Mouse (Mus musculus) CH12.LX (cell line): Measurements from ENCODE around the gene Hoxc8. TPM values are rescaled to one million over a fixed set of nuclear protein-coding genes. Genes with fewer than 3 reads are reported as not detected.

Experiments
- DNase-seq: peaks from one replicate; pipeline ENCODE4 v3.0.0-alpha.2; 2013; ENCODE audit errors: extremely low read depth
- H3K27ac ChIP-seq: 2 replicates; pipeline ENCODE4 v1.5.1; 2012; ENCODE audit warnings: low read depth, mild to moderate bottlenecking, control low read depth, moderate library complexity; ENCODE audit not compliant: insufficient read depth
- H3K27me3 ChIP-seq: replicated peaks from 2 replicates; pipeline ENCODE3; 2012; ENCODE audit warnings: inconsistent platforms
- H3K36me3 ChIP-seq, 2 experiments: replicated peaks in 1 of 2; 2 replicates each; pipeline versions ENCODE3 to v1.6.1; 2012; ENCODE audit warnings: inconsistent platforms in 1 of 2, low read length in 1 of 2, mild to moderate bottlenecking in 1 of 2, mixed read lengths in 1 of 2, moderate library complexity in 1 of 2; ENCODE audit not compliant: control insufficient read depth in 1 of 2, insufficient read depth in 1 of 2
- H3K4me1 ChIP-seq, 2 experiments: 2 replicates each; pipeline ENCODE4 v1.6.1; 2012; ENCODE audit warnings: inconsistent platforms in 1 of 2, moderate library complexity in 1 of 2; ENCODE audit not compliant: insufficient read depth in 2 of 2, control insufficient read depth in 1 of 2
- H3K4me2 ChIP-seq: 2 replicates; pipeline ENCODE4 v1.6.1; 2012; ENCODE audit warnings: low read depth, mild to moderate bottlenecking, control low read depth; ENCODE audit not compliant: poor library complexity, insufficient read depth, severe bottlenecking
- H3K4me3 ChIP-seq, 3 experiments: fragments of 150-350 bp in 1 of 3; sonication (generic) in 1 of 3; replicated peaks in 1 of 3; 2 replicates each; pipeline versions ENCODE3 to v1.5.1; 2011 to 2012; ENCODE audit warnings: low read depth in 2 of 3, low read length in 2 of 3, mild to moderate bottlenecking in 2 of 3, moderate library complexity in 2 of 3, control low read depth in 1 of 3, improper control_type of control experiment in 1 of 3, inconsistent platforms in 1 of 3, mixed read lengths in 1 of 3; ENCODE audit not compliant: poor library complexity in 1 of 3
- H3K79me2 ChIP-seq: replicated peaks from 2 replicates; pipeline ENCODE4 v1.6.1; 2012; ENCODE audit warnings: mild to moderate bottlenecking, moderate library complexity; ENCODE audit not compliant: control insufficient read depth, poor library complexity, insufficient read depth, severe bottlenecking; ENCODE audit errors: extremely low read depth
- H3K9ac ChIP-seq: 2 replicates; pipeline ENCODE4 v1.6.1; 2012; ENCODE audit warnings: low read depth, mild to moderate bottlenecking, control low read depth, moderate library complexity; ENCODE audit not compliant: insufficient read depth
- H3K9me3 ChIP-seq: replicated peaks from 2 replicates; pipeline ENCODE3; 2012; ENCODE audit warnings: low read length, inconsistent platforms, mixed read lengths
- CHD1 ChIP-seq: IDR thresholded peaks from 2 replicates; pipeline ENCODE4 v1.6.1; 2012; ENCODE audit warnings: low read depth, low read length, improper control_type of control experiment, inconsistent platforms
- CHD2 ChIP-seq: IDR thresholded peaks from 2 replicates; pipeline ENCODE4 v1.6.1; 2011; ENCODE audit warnings: low read length, improper control_type of control experiment
- CTCF ChIP-seq, 2 experiments: IDR thresholded peaks in 1 of 2; conservative IDR thresholded peaks in 1 of 2; 2 replicates each; pipeline ENCODE4 v1.5.1; 2011 to 2012; ENCODE audit warnings: low read depth in 2 of 2, low read length in 2 of 2, improper control_type of control experiment in 1 of 2, inconsistent platforms in 1 of 2, mild to moderate bottlenecking in 1 of 2, moderate library complexity in 1 of 2
- ELF1 ChIP-seq: IDR thresholded peaks from 2 replicates; pipeline ENCODE4 v1.6.1; 2014; ENCODE audit warnings: low read depth, mild to moderate bottlenecking, inconsistent platforms, low read length, improper control_type of control experiment
- EP300 ChIP-seq: IDR thresholded peaks from 2 replicates; pipeline ENCODE4 v1.6.1; 2011; ENCODE audit warnings: low read length, improper control_type of control experiment
- ETS1 ChIP-seq: conservative IDR thresholded peaks from 2 replicates; pipeline ENCODE4 v1.6.1; 2012; ENCODE audit warnings: low read depth, mild to moderate bottlenecking, inconsistent platforms, low read length, improper control_type of control experiment, moderate library complexity
- GABPA ChIP-seq: IDR thresholded peaks from 2 replicates; pipeline ENCODE4 v1.6.1; 2012; ENCODE audit warnings: low read depth, low read length, improper control_type of control experiment, inconsistent platforms; ENCODE audit not compliant: insufficient replicate concordance
- HCFC1 ChIP-seq: IDR thresholded peaks from 2 replicates; pipeline ENCODE4 v1.6.1; 2012; ENCODE audit warnings: low read depth, mild to moderate bottlenecking, inconsistent platforms, low read length, improper control_type of control experiment
- JUN ChIP-seq: IDR thresholded peaks from 2 replicates; pipeline ENCODE4 v1.6.1; 2011; ENCODE audit warnings: low read depth, mild to moderate bottlenecking, low read length, improper control_type of control experiment, moderate library complexity; ENCODE audit not compliant: insufficient read depth
- JUND ChIP-seq: conservative IDR thresholded peaks from 2 replicates; pipeline ENCODE4 v1.6.1; 2011; ENCODE audit warnings: low read depth, low read length, improper control_type of control experiment
- KAT2A ChIP-seq: IDR thresholded peaks from 2 replicates; pipeline ENCODE4 v1.6.1; 2012; ENCODE audit warnings: low read length, improper control_type of control experiment, inconsistent platforms; ENCODE audit not compliant: insufficient replicate concordance
- MAFK ChIP-seq: IDR thresholded peaks from 2 replicates; pipeline ENCODE4 v1.6.1; 2011; ENCODE audit warnings: low read length, improper control_type of control experiment; ENCODE audit not compliant: insufficient replicate concordance
- MAX ChIP-seq: IDR thresholded peaks from 2 replicates; pipeline ENCODE4 v1.6.1; 2011; ENCODE audit warnings: low read length, improper control_type of control experiment
- MEF2A ChIP-seq: IDR thresholded peaks from 2 replicates; pipeline ENCODE4 v1.6.1; 2014; ENCODE audit warnings: low read depth, mild to moderate bottlenecking, inconsistent platforms, low read length, improper control_type of control experiment, borderline replicate concordance
- MXI1 ChIP-seq: IDR thresholded peaks from 2 replicates; pipeline ENCODE4 v1.6.1; 2011; ENCODE audit warnings: mild to moderate bottlenecking, low read depth, low read length, improper control_type of control experiment
- MYC ChIP-seq: IDR thresholded peaks from 2 replicates; pipeline ENCODE4 v1.6.1; 2011; ENCODE audit warnings: low read depth, mild to moderate bottlenecking, improper control_type of control experiment, low read length
- NELFE ChIP-seq: IDR thresholded peaks from 2 replicates; pipeline ENCODE4 v1.6.1; 2011; ENCODE audit warnings: low read depth, low read length, improper control_type of control experiment
- PAX5 ChIP-seq: IDR thresholded peaks from 2 replicates; pipeline ENCODE4 v1.6.1; 2012; ENCODE audit warnings: low read length, inconsistent platforms, mixed read lengths
- RAD21 ChIP-seq: IDR thresholded peaks from 2 replicates; pipeline ENCODE4 v1.6.1; 2011; ENCODE audit warnings: low read depth, mild to moderate bottlenecking, low read length, improper control_type of control experiment, moderate library complexity
- RCOR1 ChIP-seq: conservative IDR thresholded peaks from 2 replicates; pipeline ENCODE4 v1.6.1; 2012; ENCODE audit warnings: low read depth, mild to moderate bottlenecking, inconsistent platforms, low read length, improper control_type of control experiment
- SMC3 ChIP-seq: IDR thresholded peaks from 2 replicates; pipeline ENCODE4 v1.6.1; 2011; ENCODE audit warnings: low read depth, low read length, improper control_type of control experiment
- TBP ChIP-seq: conservative IDR thresholded peaks from 2 replicates; pipeline ENCODE4 v1.6.1; 2011; ENCODE audit warnings: low read depth, low read length, improper control_type of control experiment
- TCF12 ChIP-seq: IDR thresholded peaks from 2 replicates; pipeline ENCODE4 v1.6.1; 2014; ENCODE audit warnings: low read depth, mild to moderate bottlenecking, inconsistent platforms, low read length, improper control_type of control experiment
- UBTF ChIP-seq: IDR thresholded peaks from 2 replicates; pipeline ENCODE4 v1.6.1; 2012; ENCODE audit warnings: low read depth, mild to moderate bottlenecking, inconsistent platforms, low read length, improper control_type of control experiment, moderate library complexity
- USF1 ChIP-seq: IDR thresholded peaks from 2 replicates; pipeline ENCODE4 v1.6.1; 2014; ENCODE audit warnings: low read depth, mild to moderate bottlenecking, inconsistent platforms, low read length, improper control_type of control experiment
- USF2 ChIP-seq: conservative IDR thresholded peaks from 2 replicates; pipeline ENCODE4 v1.6.1; 2011; ENCODE audit warnings: low read depth, low read length, improper control_type of control experiment
- ZKSCAN1 ChIP-seq: IDR thresholded peaks from 2 replicates; pipeline ENCODE4 v1.6.1; 2012; ENCODE audit warnings: low read depth, inconsistent platforms, low read length, improper control_type of control experiment, borderline replicate concordance
- ZNF384 ChIP-seq: IDR thresholded peaks from 2 replicates; pipeline ENCODE4 v1.6.1; 2012; ENCODE audit warnings: low read depth, low read length, improper control_type of control experiment, inconsistent platforms
- dilution Hi-C: fragments of 300-500 bp; cut with MboI; formaldehyde crosslinking; loops from 2 replicates; pipeline ENCODE4 v1.14.3; 2020; ENCODE audit warnings: low sequenced_read_pairs; ENCODE audit not compliant: extremely low pct_unique_long_range_greater_than_20kb, extremely low pct_ligation_motif_present
- in situ Hi-C: fragments of 300-500 bp; cut with MboI; formaldehyde crosslinking; loops from 3 replicates; pipeline ENCODE4 v1.14.3; 2019; ENCODE audit warnings: low sequenced_read_pairs, low pct_ligation_motif_present, low pct_unique_long_range_greater_than_20kb, mixed read lengths
- polyA plus RNA-seq: library from polyadenylated mRNA; unstranded; fragments of >175 nt; gene quantifications from 2 replicates; pipeline ENCODE4 v1.2.1, GENCODE M21; 2012; ENCODE audit warnings: low read depth; ENCODE audit not compliant: insufficient read length
- total RNA-seq, 2 experiments: library from RNA; depleted of rRNA; stranded (reverse); fragments of 300-350 nt in 1 of 2; fragments of >200 nt in 1 of 2; gene quantifications; 2 replicates each; pipeline ENCODE4 v1.2.3; 2012 to 2014

The Hoxc8 gene
- total and polyA plus RNA-seq, 3 experiments, result not detected

DNA sequence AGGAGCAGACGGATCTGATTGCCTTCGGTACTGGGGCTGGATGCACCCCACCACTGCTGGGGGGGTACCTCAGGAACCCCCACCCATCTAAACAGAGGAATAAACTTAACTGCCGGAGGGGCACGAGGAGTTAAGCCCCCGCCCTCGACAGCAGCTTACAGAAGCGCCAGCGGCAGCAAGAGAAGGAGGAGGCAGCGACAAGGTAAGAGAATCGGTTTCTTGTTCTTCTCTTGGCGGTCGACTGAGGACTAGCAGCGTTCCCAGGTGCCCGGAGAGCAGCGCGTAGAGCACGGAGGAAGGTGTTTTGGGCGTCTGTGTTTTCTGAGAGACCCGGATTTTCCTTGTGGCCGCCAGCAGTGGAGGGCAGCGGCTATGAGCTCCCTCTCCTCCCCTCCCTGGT, 18.2 kb upstream of the Hoxc8 start:
- Histone ChIP-seq H3K4me3 (no peak overlapping the region), H3K79me2 (no peaks in the 10 kb centered on the region), H3K27ac (no peak overlapping the region), H3K4me2 (peak overlapping the region; percentile 0; the same call in 1 of the 2 replicates), H3K27me3 (peaks cover 95% of the 10 kb centered on the region), H3K36me3 (no peaks in the 10 kb centered on the region), H3K4me1 (peaks cover 5 to 8% of the 10 kb centered on the region in 2 experiments), H3K9me3 (no peaks in the 10 kb centered on the region), H3K9ac (no peak overlapping the region)
- no peak for TF ChIP-seq USF1
- TF ChIP-seq GABPA, result no peak
- TF ChIP-seq NELFE, result no peak
- TF ChIP-seq JUND, result no peak
- TF ChIP-seq UBTF, result no peak
- no peak for TF ChIP-seq RCOR1
- no peak for TF ChIP-seq PAX5
- TF ChIP-seq MXI1, result no peak
- no peak for TF ChIP-seq CHD1
- TF ChIP-seq MAX, result no peak
- TF ChIP-seq ETS1, result no peak
- no peak for TF ChIP-seq CTCF (conservative IDR thresholded peaks at IDR 0.05 in 1 of 2, IDR thresholded peaks at IDR 0.05 in 1 of 2; ENCODE audit: low read depth in 2 of 2, low read length in 2 of 2)
- TF ChIP-seq TCF12, result no peak
- TF ChIP-seq MAFK, result no peak
- TF ChIP-seq SMC3, result no peak
- TF ChIP-seq ZNF384, result no peak
- TF ChIP-seq USF2, result no peak
- dilution Hi-C loops (no loop called here), in situ Hi-C loops (no loop called here)
- no peak for DNase-seq

DNA sequence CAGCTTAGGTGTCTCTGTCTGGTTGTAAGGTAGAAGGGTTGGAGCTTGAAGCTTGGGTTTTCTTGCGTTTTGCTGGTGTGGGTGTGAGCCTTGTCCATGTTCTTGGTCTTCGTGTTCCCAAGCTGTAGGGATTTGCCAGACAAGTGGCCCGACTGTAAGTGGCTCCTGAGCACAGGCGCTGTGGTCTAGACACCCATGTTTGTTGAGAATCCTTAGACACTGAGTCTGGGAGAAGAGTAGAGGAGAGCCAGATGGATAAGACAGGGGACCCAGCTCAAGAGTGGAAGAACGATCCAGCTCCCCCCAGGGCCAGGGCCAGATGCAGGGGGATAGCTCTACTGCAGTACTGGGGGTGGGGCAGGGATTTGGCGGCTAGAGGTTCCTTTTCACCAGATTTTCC, 17.7 kb upstream of the Hoxc8 start:
- Histone ChIP-seq H3K9me3 (no peaks in the 10 kb centered on the region), H3K4me1 (peaks cover 5 to 8% of the 10 kb centered on the region in 2 experiments)
- dilution Hi-C loops, result no loop called here
- TF ChIP-seq UBTF, result no peak
- TF ChIP-seq SMC3, result no peak
- no peak for TF ChIP-seq MAFK
- TF ChIP-seq CHD2, result no peak
- no peak for TF ChIP-seq RCOR1
- TF ChIP-seq GABPA, result no peak
- TF ChIP-seq ETS1, result no peak
- TF ChIP-seq MAX, result no peak
- no peak for TF ChIP-seq JUN
- TF ChIP-seq TBP, result no peak
- no peak for TF ChIP-seq EP300
- TF ChIP-seq JUND, result no peak
- TF ChIP-seq MYC, result no peak
- TF ChIP-seq HCFC1, result no peak
- no peak for TF ChIP-seq MEF2A
- no peak for TF ChIP-seq ELF1
- no peak for TF ChIP-seq KAT2A
- no peak for TF ChIP-seq ZKSCAN1
- no peak for TF ChIP-seq RAD21
- no peak for TF ChIP-seq TCF12
- TF ChIP-seq, all 38 proteins: peak for 0
- in situ Hi-C loops, result no loop called here
- Histone ChIP-seq H3K4me2 (0 out of 2 replicates have a peak overlapping the region, but pooled peaks have one; percentile 0), H3K27me3 (peaks cover 92% of the 10 kb centered on the region), H3K4me3 (no peak overlapping the region), H3K79me2 (no peaks in the 10 kb centered on the region), H3K9ac (no peak overlapping the region), H3K27ac (no peak overlapping the region), H3K36me3 (no peaks in the 10 kb centered on the region)
- DNase-seq, result no peak
